8 mouse cellular contexts compared by ENCODE assay signal in genomic region chr17:47594969-47595247, GRCm38 (mm10). TPM values are rescaled to one million over a fixed set of nuclear protein-coding genes. Genes with fewer than 3 reads are reported as not detected.
DNase-seq lines count a peak whose midpoint lies in the region; ATAC-seq and TF ChIP-seq lines count a peak whose summit lies in the region.

No protein-coding gene starts in this region.

- 10% methylated on average over 9 of the region's 9 CpGs for WGBS in heart, adult 2 months
- 6% methylated on average over 9 of the region's 9 CpGs for WGBS in thymus, adult 2 months
- under 1% methylated on average over 9 of the region's 9 CpGs for WGBS in liver, embryonic 13.5 days (ENCODE audit: insufficient replicate concordance)

- H3K4me1 ChIP-seq in heart, adult 2 months (ENCODE audit: control insufficient read depth, insufficient read depth, low read length) = peaks cover 15% of the 10 kb centered on the region
- peaks cover 57% of the 10 kb centered on the region for H3K4me1 ChIP-seq in thymus, adult 2 months (replicated peaks; ENCODE audit: control insufficient read depth, insufficient read depth, low read length)
- H3K4me1 ChIP-seq in liver, embryonic 13.5 days (replicated peaks) = peaks cover 80% of the 10 kb centered on the region

- H3K9me3 ChIP-seq in liver, embryonic 13.5 days (replicated peaks) = no peaks in the 10 kb centered on the region

- ATAC-seq in liver, embryonic 13.5 days (ENCODE audit: low read depth) = no peak

- no peak for DNase-seq in heart, adult 2 months
- no peak for DNase-seq in heart, postnatal 36 days
- no peak for DNase-seq in thymus, adult 2 months
- no peak for DNase-seq in thymus, postnatal 4 days
- no peak for DNase-seq in liver, embryonic 13.5 days
- no peak for DNase-seq in c-Kit-positive CD71-positive TER-119-positive erythroid progenitor cells, embryonic 14.5 days (ENCODE audit: low spot score)
- no peak for DNase-seq in gastrocnemius, adult 8-10 months (ENCODE audit: low spot score in 2 of 2)
- DNase-seq in frontal cortex, postnatal 10 days (ENCODE audit: low spot score in 2 of 2) = no peak

- no peak for TF ChIP-seq POLR2A in heart, adult 2 months (IDR thresholded peaks at IDR 0.05; ENCODE audit: insufficient read depth, low read depth, low read length)
- TF ChIP-seq POLR2A in thymus, adult 2 months (IDR thresholded peaks at IDR 0.05; ENCODE audit: control insufficient read depth, extremely low read depth, insufficient read depth, low read length, poor library complexity) = no peak

- H3K79me2 ChIP-seq in heart, adult 2 months (replicated peaks; ENCODE audit: control insufficient read depth, insufficient read depth, low read length) = no peaks in the 10 kb centered on the region; the same call in 1 of the 2 replicates

- intact Hi-C loops in heart, adult 2 months (cut with DNase I) = loop anchor here (1.0 kb wide), 1 partner anchor 84 kb away; no protein-coding TSS in a partner anchor
- intact Hi-C loops in heart, postnatal 36 days (cut with DNase I) = no loop called here

- H3K9ac ChIP-seq in heart, adult 2 months (ENCODE audit: low read depth, low read length) = peak overlapping the region; percentile 68
- peak overlapping the region; percentile 89 for H3K9ac ChIP-seq in liver, embryonic 13.5 days

- peak overlapping the region; percentile 97 for H3K4me2 ChIP-seq in liver, embryonic 13.5 days

- H3K27ac ChIP-seq in heart, adult 2 months = peak overlapping the region; percentile 91
- H3K27ac ChIP-seq in thymus, adult 2 months (ENCODE audit: control insufficient read depth, insufficient read depth, low read length) = peak overlapping the region; percentile 94
- H3K27ac ChIP-seq in liver, embryonic 13.5 days = peak overlapping the region; percentile 100

- peak overlapping the region; percentile 86 for H3K4me3 ChIP-seq in heart, adult 2 months
- peak overlapping the region; percentile 92 for H3K4me3 ChIP-seq in thymus, adult 2 months (ENCODE audit: control insufficient read depth, insufficient read depth, low read length)
- H3K4me3 ChIP-seq in liver, embryonic 13.5 days (replicated peaks) = peak overlapping the region; percentile 72

- no peak for TF ChIP-seq CTCF in heart, adult 2 months (IDR thresholded peaks at IDR 0.05)
- no peak for TF ChIP-seq CTCF in thymus, adult 2 months (IDR thresholded peaks at IDR 0.05; ENCODE audit: borderline replicate concordance, control insufficient read depth, extremely low read depth, insufficient read depth, low read length, poor library complexity)

- no peak for TF ChIP-seq EP300 in heart, adult 2 months (IDR thresholded peaks at IDR 0.05; ENCODE audit: insufficient read depth, low read depth, low read length)

- H3K36me3 ChIP-seq in heart, adult 2 months (ENCODE audit: control insufficient read depth, insufficient read depth, low read length) = peaks cover 3% of the 10 kb centered on the region; the same call in 1 of the 2 replicates
- H3K36me3 ChIP-seq in thymus, adult 2 months (ENCODE audit: control insufficient read depth, insufficient read depth, low read length) = peaks cover 51% of the 10 kb centered on the region
- H3K36me3 ChIP-seq in liver, embryonic 13.5 days = peaks cover 46% of the 10 kb centered on the region

- H3K27me3 ChIP-seq in heart, adult 2 months (ENCODE audit: control insufficient read depth, insufficient read depth, low read length) = no peaks in the 10 kb centered on the region
- H3K27me3 ChIP-seq in thymus, adult 2 months (ENCODE audit: control insufficient read depth, insufficient read depth, low read length) = no peaks in the 10 kb centered on the region
- H3K27me3 ChIP-seq in liver, embryonic 13.5 days = no peaks in the 10 kb centered on the region

RNA-seq across cellular contexts. Expression of gene Bysl, which starts 16.4 kb away (rescaled TPM):
- total RNA-seq in heart, adult 2 months (2021) = 10 to 100 TPM; 15.7 to 15.9 TPM
- 13.2 and 15.6 TPM in 2 replicates for polyA plus RNA-seq in heart, adult 2 months (2012; rRNA removed)
- total RNA-seq in heart, postnatal 36 days (2021) = 10 to 100 TPM; 14.2 to 14.3 TPM
- 14.2 and 16.9 TPM in 2 replicates for polyA plus RNA-seq in thymus, adult 2 months (2012; rRNA removed)
- polyA plus RNA-seq in liver, embryonic 13.5 days (2015; fragmentation: Nextera tagmentation; extraction: Ambion mirVana) = 28.0 and 28.4 TPM in 2 replicates
- 10 to 100 TPM; 13.8 to 16.5 (median 14.2) TPM for total RNA-seq in gastrocnemius, adult 8-10 months (2022)

RNA-seq across cellular contexts. Expression of gene Med20, which starts 16.5 kb away (rescaled TPM):
- total RNA-seq in heart, adult 2 months (2021) = 10 to 100 TPM; 13.5 to 15.0 TPM
- polyA plus RNA-seq in heart, adult 2 months (2012; rRNA removed) = 17.4 and 25.1 TPM in 2 replicates
- total RNA-seq in heart, postnatal 36 days (2021) = 10 to 100 TPM; 15.8 to 17.8 TPM
- 46.1 and 56.4 TPM in 2 replicates for polyA plus RNA-seq in thymus, adult 2 months (2012; rRNA removed)
- polyA plus RNA-seq in liver, embryonic 13.5 days (2015; fragmentation: Nextera tagmentation; extraction: Ambion mirVana) = 26.0 and 26.1 TPM in 2 replicates
- 10 to 100 TPM; 13.3 to 19.3 (median 18.1) TPM for total RNA-seq in gastrocnemius, adult 8-10 months (2022)

RNA-seq across cellular contexts. Expression of gene Gm20517, which starts 16.5 kb away (rescaled TPM):
- total RNA-seq in heart, adult 2 months (2021) = 1 to 10 TPM; 2.8 TPM
- polyA plus RNA-seq in heart, adult 2 months (2012; rRNA removed) = 0.27 and 1.5 TPM in 2 replicates
- 1 to 10 TPM; 2.1 to 3.5 TPM for total RNA-seq in heart, postnatal 36 days (2021)
- 2.8 and 4.5 TPM in 2 replicates for polyA plus RNA-seq in thymus, adult 2 months (2012; rRNA removed)
- polyA plus RNA-seq in liver, embryonic 13.5 days (2015; fragmentation: Nextera tagmentation; extraction: Ambion mirVana) = 1.8 TPM in 2 replicates
- total RNA-seq in gastrocnemius, adult 8-10 months (2022) = 1 to 10 TPM in 3 of 4 experiments, under 1 TPM in 1; 0.77 to 2.8 (median 1.6) TPM

RNA-seq across cellular contexts. Expression of gene Usp49, which starts 35.6 kb away (rescaled TPM):
- total RNA-seq in heart, adult 2 months (2021) = 1 to 10 TPM; 3.4 to 3.6 TPM
- polyA plus RNA-seq in heart, adult 2 months (2012; rRNA removed) = 2.9 and 3.6 TPM in 2 replicates
- 1 to 10 TPM; 3.9 to 4.4 TPM for total RNA-seq in heart, postnatal 36 days (2021)
- 12.5 and 17.2 TPM in 2 replicates for polyA plus RNA-seq in thymus, adult 2 months (2012; rRNA removed)
- 3.3 and 4.1 TPM in 2 replicates for polyA plus RNA-seq in liver, embryonic 13.5 days (2015; fragmentation: Nextera tagmentation; extraction: Ambion mirVana)
- 1 to 10 TPM; 2.0 to 3.4 (median 3.2) TPM for total RNA-seq in gastrocnemius, adult 8-10 months (2022)
